Mouse (Mus musculus): ENCODE results near the gene Lrrtm4. TPM values are rescaled to one million over a fixed set of nuclear protein-coding genes. Genes with fewer than 3 reads are reported as not detected.

Lrrtm4 gene
- polyA plus RNA-seq, 1 experiment from 2014 or later, result 0.42 TPM

GRCm38 (mm10) chr6:80750769-80751168, 732.1 kb downstream of the Lrrtm4 start:
- no peak overlapping the region for H3K4me2 ChIP-seq (ENCODE audit: low read depth, low read length)
- no peaks in the 10 kb centered on the region for H3K27me3 ChIP-seq (replicated peaks; ENCODE audit: control insufficient read depth, insufficient read depth, low read length)
- 63% methylated on average over 2 of the region's 2 CpGs for WGBS
- H3K9me3 ChIP-seq (ENCODE audit: control insufficient read depth, low read length), result no peaks in the 10 kb centered on the region
- no peaks in the 10 kb centered on the region for H3K4me1 ChIP-seq (ENCODE audit: control insufficient read depth, insufficient read depth, low read length)
- H3K27ac ChIP-seq (ENCODE audit: low read length), result no peak overlapping the region
- H3K36me3 ChIP-seq (ENCODE audit: control insufficient read depth, insufficient read depth, low read length), result no peaks in the 10 kb centered on the region
- ATAC-seq, result no peak
- no peak overlapping the region for H3K4me3 ChIP-seq (ENCODE audit: low read length)
- no peak overlapping the region for H3K9ac ChIP-seq (ENCODE audit: low read depth, low read length)

GRCm38 (mm10) chr6:80760641-80761204, 742.0 kb downstream of the Lrrtm4 start:
- no peak overlapping the region for H3K9ac ChIP-seq (ENCODE audit: low read depth, low read length)
- no peak overlapping the region for H3K27ac ChIP-seq (ENCODE audit: low read length)
- H3K27me3 ChIP-seq (replicated peaks; ENCODE audit: control insufficient read depth, insufficient read depth, low read length), result no peaks in the 10 kb centered on the region
- no peaks in the 10 kb centered on the region for H3K9me3 ChIP-seq (ENCODE audit: control insufficient read depth, low read length)
- no peak overlapping the region for H3K4me3 ChIP-seq (ENCODE audit: low read length)
- WGBS, result 50% methylated on average over 5 of the region's 5 CpGs
- no peaks in the 10 kb centered on the region for H3K4me1 ChIP-seq (ENCODE audit: control insufficient read depth, insufficient read depth, low read length)
- no peaks in the 10 kb centered on the region for H3K36me3 ChIP-seq (ENCODE audit: control insufficient read depth, insufficient read depth, low read length)
- ATAC-seq, result no peak
- no peak overlapping the region for H3K4me2 ChIP-seq (ENCODE audit: low read depth, low read length)

- no peaks in the 10 kb centered on the region for H3K4me1 ChIP-seq (ENCODE audit: control insufficient read depth, insufficient read depth, low read length)
- no peak overlapping the region for H3K27ac ChIP-seq (ENCODE audit: low read length)
- H3K4me2 ChIP-seq (ENCODE audit: low read depth, low read length), result no peak overlapping the region
- H3K9ac ChIP-seq (ENCODE audit: low read depth, low read length), result no peak overlapping the region
- no peak for ATAC-seq
- H3K36me3 ChIP-seq (ENCODE audit: control insufficient read depth, insufficient read depth, low read length), result no peaks in the 10 kb centered on the region
- no peaks in the 10 kb centered on the region for H3K9me3 ChIP-seq (ENCODE audit: control insufficient read depth, low read length)
- no peak overlapping the region for H3K4me3 ChIP-seq (ENCODE audit: low read length)
- no peaks in the 10 kb centered on the region for H3K27me3 ChIP-seq (replicated peaks; ENCODE audit: control insufficient read depth, insufficient read depth, low read length)
Measured at GRCm38 (mm10) chr6:80786282-80786681, 767.6 kb downstream of the Lrrtm4 start.

- no peak overlapping the region for H3K4me3 ChIP-seq (ENCODE audit: low read length)
- H3K9me3 ChIP-seq (ENCODE audit: control insufficient read depth, low read length), result no peaks in the 10 kb centered on the region
- peak; percentile 94 for ATAC-seq
- H3K4me2 ChIP-seq (ENCODE audit: low read depth, low read length), result no peak overlapping the region
- H3K27me3 ChIP-seq (replicated peaks; ENCODE audit: control insufficient read depth, insufficient read depth, low read length), result no peaks in the 10 kb centered on the region
- WGBS, result 63% methylated on average over 5 of the region's 5 CpGs
- no peaks in the 10 kb centered on the region for H3K36me3 ChIP-seq (ENCODE audit: control insufficient read depth, insufficient read depth, low read length)
- no peak overlapping the region for H3K27ac ChIP-seq (ENCODE audit: low read length)
- H3K9ac ChIP-seq (ENCODE audit: low read depth, low read length), result no peak overlapping the region
- no peaks in the 10 kb centered on the region for H3K4me1 ChIP-seq (ENCODE audit: control insufficient read depth, insufficient read depth, low read length)
Measured at GRCm38 (mm10) chr6:80823753-80824152, 805.1 kb downstream of the Lrrtm4 start.

GRCm38 (mm10) chr6:80839784-80840183, 821.1 kb downstream of the Lrrtm4 start:
- WGBS, result 79% methylated on average over 2 of the region's 2 CpGs

DNA sequence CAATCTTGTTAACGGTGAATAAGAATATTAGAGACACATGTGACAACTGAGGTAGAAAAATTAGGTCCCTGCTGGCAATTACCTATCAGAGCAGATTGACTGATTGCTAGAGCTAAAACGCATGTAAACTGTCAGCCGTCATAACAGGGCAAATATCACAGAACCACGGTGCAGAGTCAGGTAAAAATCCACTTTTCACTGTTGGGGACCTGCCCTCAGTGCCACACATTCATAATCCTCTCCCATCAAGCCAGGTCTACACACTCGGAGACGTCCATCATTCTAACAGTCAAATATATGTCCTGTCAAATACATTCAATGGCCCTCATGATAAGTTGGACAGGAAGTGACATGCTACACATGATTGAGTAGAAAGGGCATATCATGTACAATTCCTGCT, 826.6 kb downstream of the Lrrtm4 start:
- H3K9ac ChIP-seq (ENCODE audit: low read depth, low read length), result no peak overlapping the region
- no peak overlapping the region for H3K27ac ChIP-seq (ENCODE audit: low read length)
- H3K4me1 ChIP-seq (ENCODE audit: control insufficient read depth, insufficient read depth, low read length), result no peaks in the 10 kb centered on the region
- H3K36me3 ChIP-seq (ENCODE audit: control insufficient read depth, insufficient read depth, low read length), result no peaks in the 10 kb centered on the region
- no peak for ATAC-seq
- H3K4me3 ChIP-seq (ENCODE audit: low read length), result no peak overlapping the region
- no peaks in the 10 kb centered on the region for H3K9me3 ChIP-seq (ENCODE audit: control insufficient read depth, low read length)
- no peaks in the 10 kb centered on the region for H3K27me3 ChIP-seq (replicated peaks; ENCODE audit: control insufficient read depth, insufficient read depth, low read length)
- no peak overlapping the region for H3K4me2 ChIP-seq (ENCODE audit: low read depth, low read length)
- 83% methylated on average over 6 of the region's 6 CpGs for WGBS

More at GRCm38 (mm10) chr6:80839784-80840183, 821.1 kb downstream of the Lrrtm4 start:
- Histone ChIP-seq H3K9me3 (ENCODE audit: control insufficient read depth, low read length) (no peaks in the 10 kb centered on the region), H3K4me1 (ENCODE audit: control insufficient read depth, insufficient read depth, low read length) (no peaks in the 10 kb centered on the region), H3K4me2 (ENCODE audit: low read depth, low read length) (no peak overlapping the region), H3K9ac (ENCODE audit: low read depth, low read length) (no peak overlapping the region), H3K4me3 (ENCODE audit: low read length) (no peak overlapping the region), H3K27ac (ENCODE audit: low read length) (no peak overlapping the region), H3K27me3 (replicated peaks; ENCODE audit: control insufficient read depth, insufficient read depth, low read length) (no peaks in the 10 kb centered on the region), H3K36me3 (ENCODE audit: control insufficient read depth, insufficient read depth, low read length) (no peaks in the 10 kb centered on the region)
- ATAC-seq, result no peak

DNA sequence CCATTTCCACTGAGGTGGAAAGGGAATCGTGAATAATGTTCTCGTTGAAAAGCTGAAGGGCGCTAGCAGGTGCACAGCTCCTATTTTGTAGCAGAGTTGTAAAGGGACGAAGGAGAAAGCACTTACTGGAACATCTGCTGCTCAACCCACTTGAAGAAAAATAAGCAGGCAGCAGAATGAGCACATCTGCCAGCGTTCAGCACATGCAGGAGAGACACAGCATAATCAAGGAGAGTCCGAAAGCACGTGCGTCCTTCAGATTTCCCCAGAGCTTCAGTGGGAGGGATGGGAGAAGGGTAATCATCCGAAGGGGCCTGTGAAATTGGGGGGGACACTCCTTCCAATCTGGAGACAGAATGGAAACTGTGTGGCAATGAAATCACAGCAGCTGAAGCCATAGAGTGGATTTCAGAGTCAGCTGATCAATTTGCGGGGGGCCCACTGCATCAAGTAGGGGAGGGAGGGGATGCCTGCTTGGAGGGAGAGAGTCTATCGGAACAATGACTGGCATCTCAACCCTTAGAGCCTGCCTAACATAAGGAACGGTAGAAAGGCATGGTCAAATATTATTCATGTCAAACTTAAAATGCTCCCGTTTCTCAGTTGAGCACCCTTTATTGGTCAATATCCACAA, 838.4 kb downstream of the Lrrtm4 start:
- Histone ChIP-seq H3K4me2 (ENCODE audit: low read depth, low read length) (no peak overlapping the region), H3K27me3 (replicated peaks; ENCODE audit: control insufficient read depth, insufficient read depth, low read length) (no peaks in the 10 kb centered on the region)
- no peak for ATAC-seq

More for the DNA sequence above, 838.4 kb downstream of the Lrrtm4 start:
- Histone ChIP-seq H3K4me1 (ENCODE audit: control insufficient read depth, insufficient read depth, low read length) (no peaks in the 10 kb centered on the region), H3K36me3 (ENCODE audit: control insufficient read depth, insufficient read depth, low read length) (no peaks in the 10 kb centered on the region), H3K4me3 (ENCODE audit: low read length) (no peak overlapping the region), H3K9ac (ENCODE audit: low read depth, low read length) (no peak overlapping the region), H3K9me3 (ENCODE audit: control insufficient read depth, low read length) (no peaks in the 10 kb centered on the region), H3K27ac (ENCODE audit: low read length) (no peak overlapping the region)
- WGBS, result 68% methylated on average over 13 of the region's 13 CpGs

Other genes starting within 250 kb of the Lrrtm4 start
- gene Gm20594, start 201.0 kb upstream of the Lrrtm4 start, polyA plus RNA-seq (2015; fragmentation: Nextera tagmentation; extraction: Ambion mirVana), result not detected in 2 replicates

Measured in intestine, embryonic 16.5 days (tissue).